Mouse (Mus musculus) retina, adult 2 months (tissue): ENCODE data around the gene Syce1l.
A peak's percentile ranks its signal among the peaks of the same experiment; 100 is the strongest.

Experiments
- DNase-seq: peaks from one replicate; pipeline ENCODE4 v3.0.0-alpha.2; 2012; ENCODE audit warnings: low read depth, low spot score

The Syce1l gene

GRCm38 (mm10) chr8:113642926-113643325, at the start of gene Syce1l:
Gene Syce1l, plus strand, starts transcription at chr8:113643213.
- no peak for DNase-seq

GRCm38 (mm10) chr8:113598401-113598800, 44.6 kb upstream of the Syce1l start:
- DNase-seq, result no peak

GRCm38 (mm10) chr8:113632634-113633033, 10.4 kb upstream of the Syce1l start:
- peak; percentile 33 for DNase-seq

GRCm38 (mm10) chr8:113634161-113634560, 8.9 kb upstream of the Syce1l start:
- no peak for DNase-seq

- DNase-seq, result peak; percentile 98
Measured at GRCm38 (mm10) chr8:113634670-113635591, 8.1 kb upstream of the Syce1l start, which contains the start of gene Mon1b. Gene Mon1b, plus strand, starts transcription at chr8:113635587.

- DNase-seq, result no peak
Measured at GRCm38 (mm10) chr8:113635592-113636279, 7.3 kb upstream of the Syce1l start.

GRCm38 (mm10) chr8:113636280-113636628, 6.8 kb upstream of the Syce1l start:
- DNase-seq, result no peak

GRCm38 (mm10) chr8:113640357-113640756, 2.7 kb upstream of the Syce1l start:
- DNase-seq, result no peak

GRCm38 (mm10) chr8:113643479-113644210, 632 bp downstream of the Syce1l start:
- no peak for DNase-seq

GRCm38 (mm10) chr8:113645220-113645619, 2.2 kb downstream of the Syce1l start:
- DNase-seq, result no peak

- no peak for DNase-seq
Measured at GRCm38 (mm10) chr8:113652450-113652849, 9.4 kb downstream of the Syce1l start.

- DNase-seq, result no peak
Measured at GRCm38 (mm10) chr8:113653151-113653550, 10.1 kb downstream of the Syce1l start.

GRCm38 (mm10) chr8:113656154-113656553, 13.1 kb downstream of the Syce1l start:
- DNase-seq, result no peak

- DNase-seq, result no peak
Measured at GRCm38 (mm10) chr8:113656681-113657298, 13.8 kb downstream of the Syce1l start.

- DNase-seq, result no peak
Measured at GRCm38 (mm10) chr8:113660128-113660527, 17.1 kb downstream of the Syce1l start.

- DNase-seq, result peak; percentile 55
Measured at GRCm38 (mm10) chr8:113664544-113664943, 21.5 kb downstream of the Syce1l start.

- DNase-seq, result no peak
Measured at GRCm38 (mm10) chr8:113665036-113665435, 22.0 kb downstream of the Syce1l start.

GRCm38 (mm10) chr8:113665951-113666350, 22.9 kb downstream of the Syce1l start:
- no peak for DNase-seq

GRCm38 (mm10) chr8:113666714-113667432, 23.9 kb downstream of the Syce1l start:
- no peak for DNase-seq

- DNase-seq, result no peak
Measured at GRCm38 (mm10) chr8:113669924-113670323, 26.9 kb downstream of the Syce1l start.
